Mouse (Mus musculus) mouse embryonic stem cell (cell line): Measurements from ENCODE around the gene Prn.

Source experiments
- in situ Hi-C, 2 experiments: fragments of 300-500 bp; cut with MboI; formaldehyde crosslinking; loops; 1 replicate in 1 of 2; 3 replicates in 1 of 2; pipeline ENCODE4 v1.14.3; 2019 to 2020; ENCODE audit warnings: low sequenced_read_pairs in 2 of 2, low pct_unique_long_range_greater_than_20kb in 1 of 2, mixed read lengths in 1 of 2; ENCODE audit not compliant: unreplicated experiment in 1 of 2

The Prn gene

DNA sequence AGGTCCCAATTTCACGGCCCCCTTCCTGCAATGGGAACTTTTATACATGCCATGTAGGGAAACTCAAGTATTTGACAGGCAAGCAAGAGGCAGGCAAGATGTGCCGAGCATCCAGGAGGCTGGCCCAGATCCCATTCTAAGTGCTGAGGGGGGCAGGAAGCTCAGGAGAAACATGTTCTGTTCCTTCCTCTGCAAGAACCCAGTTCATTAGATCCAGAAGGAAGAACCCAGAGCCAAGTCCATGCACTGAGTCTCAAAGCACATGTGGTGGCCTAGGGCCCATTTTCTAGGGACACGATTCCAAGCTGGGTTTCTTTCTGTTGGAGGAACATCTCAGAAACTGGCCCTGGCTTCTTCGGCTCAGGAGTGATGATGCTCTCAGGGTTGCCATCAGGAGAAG is 95.7 kb downstream of the Prn start:
- in situ Hi-C loops: no loop called here
